Mouse (Mus musculus): ENCODE results near the gene Kcnk4.

DNA sequence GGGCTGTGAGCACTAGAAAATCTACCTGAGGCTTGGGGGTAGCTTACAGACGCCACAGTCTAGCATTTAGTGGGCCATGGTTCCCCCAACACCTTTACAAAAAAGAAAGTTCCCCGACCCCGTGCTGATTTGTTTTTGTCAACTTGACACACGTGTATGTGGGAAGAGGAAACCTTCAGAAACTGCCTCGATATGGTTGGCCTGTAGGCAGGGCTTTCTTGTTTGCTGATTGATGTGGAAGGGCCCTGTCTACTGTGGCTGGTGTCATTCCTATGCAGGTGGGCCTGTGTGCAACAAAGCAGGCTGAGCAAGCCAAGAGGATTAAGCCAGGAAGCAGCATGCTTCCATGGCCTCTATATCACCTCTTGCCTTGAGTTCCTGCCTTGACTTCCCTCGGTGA is 21.3 kb downstream of the Kcnk4 start:
- TF ChIP-seq CTCF (IDR thresholded peaks at IDR 0.05; ENCODE audit: borderline replicate concordance, extremely low read depth, insufficient read depth, insufficient read length), result no peak
- TF ChIP-seq POLR2A (IDR thresholded peaks at IDR 0.05; ENCODE audit: borderline replicate concordance, extremely low read depth, insufficient read depth, insufficient read length, poor library complexity, severe bottlenecking), result no peak
